Mouse (Mus musculus) B cell, adult 62 days (primary cell): Measurements from ENCODE around the gene Vmn1r1. TPM values are rescaled to one million over a fixed set of nuclear protein-coding genes. Genes with fewer than 3 reads are reported as not detected.

Experiments
- total RNA-seq: library from RNA; stranded (reverse); gene quantifications from 4 replicates; pipeline ENCODE4 v1.2.4, GENCODE M21; 2023

The Vmn1r1 gene
- not detected in 4 replicates for total RNA-seq

DNA sequence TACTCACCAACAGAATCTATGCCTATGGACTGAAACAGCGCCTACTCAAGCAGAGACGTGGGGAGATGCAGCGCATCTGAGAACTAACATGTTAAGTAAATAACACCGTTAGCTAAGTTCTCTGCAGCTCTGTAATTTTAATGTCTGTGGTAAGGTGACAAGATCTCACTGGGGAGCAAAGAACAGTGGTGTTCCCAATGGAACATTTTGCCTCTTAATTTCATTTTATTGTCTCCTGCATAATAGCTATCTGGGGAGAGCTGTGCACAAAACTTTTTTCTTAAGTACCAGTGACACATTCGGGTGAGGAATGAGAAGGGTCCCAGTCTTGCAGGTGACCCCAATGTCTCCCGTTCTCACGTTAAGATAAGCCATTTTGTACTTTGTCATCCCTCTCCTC is at the start of gene Vmn1r1:
Gene Vmn1r1, minus strand, starts transcription at position 101 of the 400 bp plus-strand sequence.

GRCm38 (mm10) chr1:182124506-182124905 is 39.8 kb downstream of the Vmn1r1 start, which contains the start of gene Srp9:
Gene Srp9, plus strand, starts transcription at chr1:182124737.

Other genes starting within 250 kb of the Vmn1r1 start
- gene Enah, start 144.5 kb downstream of the Vmn1r1 start, total RNA-seq: 0.18 to 0.56 TPM (median 0.32 TPM) in 4 replicates
- gene Srp9, start 39.7 kb downstream of the Vmn1r1 start, total RNA-seq: 51.0 to 64.2 TPM (median 55.2 TPM) in 4 replicates
- 58.4 to 66.5 TPM (median 63.5 TPM) in 4 replicates for gene Degs1, start 118.3 kb upstream of the Vmn1r1 start, total RNA-seq
- 23.7 to 29.7 TPM (median 26.1 TPM) in 4 replicates for gene Fbxo28, start 177.1 kb upstream of the Vmn1r1 start, total RNA-seq
- 22.7 to 32.2 TPM (median 25.9 TPM) in 4 replicates for gene Trp53bp2, start 244.7 kb upstream of the Vmn1r1 start, total RNA-seq